Comparison of ENCODE assay signal across 21 mouse cellular contexts in genomic region chr4:102321340-102321739, GRCm38 (mm10).
DNase-seq lines count a peak whose midpoint lies in the region; ATAC-seq and TF ChIP-seq lines count a peak whose summit lies in the region.
"Had no signal": no experiment of that assay in that cellular context is flagged by ENCODE, and none has a peak within 500 bp of the region (broad histone marks: within the 10 kb centered on the region; RNA-seq: fewer than 3 reads in every experiment).

No protein-coding gene starts in this region.

- TF ChIP-seq CTCF in intestine, postnatal 0 days (IDR thresholded peaks at IDR 0.05; ENCODE audit: low read depth): peak; percentile 23; the same call in 1 of the 2 replicates
- TF ChIP-seq CTCF in lung, postnatal 0 days (IDR thresholded peaks at IDR 0.05): peak; percentile 19; the same call in 1 of the 2 replicates
- TF ChIP-seq CTCF in stomach, postnatal 0 days (IDR thresholded peaks at IDR 0.05; ENCODE audit: low read depth): peak; percentile 41; the same call in 1 of the 2 replicates

- no peak for ATAC-seq in CD4-positive, CD25-positive, alpha-beta regulatory T cell, adult 4 months
- ATAC-seq in intestine, postnatal 0 days: no peak
- no peak for ATAC-seq in intestine, embryonic 15.5 days
- no peak for ATAC-seq in lung, postnatal 0 days
- ATAC-seq in stomach, postnatal 0 days (ENCODE audit: low FRiP score, low TSS enrichment): no peak

- no peaks in the 10 kb centered on the region for H3K36me3 ChIP-seq in intestine, postnatal 0 days (ENCODE audit: control insufficient read depth, insufficient read depth)
- H3K36me3 ChIP-seq in intestine, embryonic 15.5 days: no peaks in the 10 kb centered on the region
- H3K36me3 ChIP-seq in lung, postnatal 0 days (ENCODE audit: insufficient read depth, low read length): no peaks in the 10 kb centered on the region
- H3K36me3 ChIP-seq in stomach, postnatal 0 days (ENCODE audit: control insufficient read depth, insufficient read depth, low read length): no peaks in the 10 kb centered on the region
- H3K36me3 ChIP-seq: forebrain, embryonic 10.5 days; G1E; heart, embryonic 12.5 days; hindbrain, embryonic 13.5 days; limb, embryonic 10.5 days had no signal

- 70% methylated on average over 3 of the region's 3 CpGs for WGBS in intestine, postnatal 0 days
- 68% methylated on average over 3 of the region's 3 CpGs for WGBS in intestine, embryonic 15.5 days
- WGBS in lung, postnatal 0 days: 60% methylated on average over 3 of the region's 3 CpGs
- WGBS in stomach, postnatal 0 days: 67% methylated on average over 3 of the region's 3 CpGs

- no peaks in the 10 kb centered on the region for H3K4me1 ChIP-seq in intestine, postnatal 0 days (replicated peaks; ENCODE audit: control insufficient read depth, insufficient read depth, low read length)
- H3K4me1 ChIP-seq in intestine, embryonic 15.5 days (replicated peaks): no peaks in the 10 kb centered on the region
- no peaks in the 10 kb centered on the region for H3K4me1 ChIP-seq in lung, postnatal 0 days (ENCODE audit: insufficient read depth, low read depth, low read length)
- no peaks in the 10 kb centered on the region for H3K4me1 ChIP-seq in stomach, postnatal 0 days (replicated peaks; ENCODE audit: control insufficient read depth, insufficient read depth)
- H3K4me1 ChIP-seq: forebrain, embryonic 10.5 days; hindbrain, embryonic 13.5 days; limb, embryonic 10.5 days had no signal

- H3K9me3 ChIP-seq in intestine, postnatal 0 days (ENCODE audit: control insufficient read depth): no peaks in the 10 kb centered on the region
- no peaks in the 10 kb centered on the region for H3K9me3 ChIP-seq in intestine, embryonic 15.5 days
- no peaks in the 10 kb centered on the region for H3K9me3 ChIP-seq in lung, postnatal 0 days (ENCODE audit: low read length)
- H3K9me3 ChIP-seq in stomach, postnatal 0 days (ENCODE audit: control insufficient read depth, low read length): no peaks in the 10 kb centered on the region
- H3K9me3 ChIP-seq: forebrain, embryonic 10.5 days; heart, embryonic 12.5 days; hindbrain, embryonic 13.5 days; limb, embryonic 10.5 days had no signal

- no peak overlapping the region for H3K27ac ChIP-seq in intestine, postnatal 0 days (ENCODE audit: low read depth, low read length)
- H3K27ac ChIP-seq in intestine, embryonic 15.5 days: no peak overlapping the region
- no peak overlapping the region for H3K27ac ChIP-seq in lung, postnatal 0 days (ENCODE audit: low read length)
- H3K27ac ChIP-seq in stomach, postnatal 0 days (replicated peaks): no peak overlapping the region
- H3K27ac ChIP-seq: forebrain, embryonic 10.5 days; hindbrain, embryonic 13.5 days; limb, embryonic 10.5 days; macrophage had no signal

- no peaks in the 10 kb centered on the region for H3K27me3 ChIP-seq in intestine, postnatal 0 days (replicated peaks; ENCODE audit: control insufficient read depth, insufficient read depth, low read length)
- no peaks in the 10 kb centered on the region for H3K27me3 ChIP-seq in intestine, embryonic 15.5 days (replicated peaks)
- no peaks in the 10 kb centered on the region for H3K27me3 ChIP-seq in lung, postnatal 0 days (replicated peaks; ENCODE audit: insufficient read depth, low read length)
- no peaks in the 10 kb centered on the region for H3K27me3 ChIP-seq in stomach, postnatal 0 days (ENCODE audit: control insufficient read depth, insufficient read depth, low read length)
- H3K27me3 ChIP-seq: heart, embryonic 12.5 days; hindbrain, embryonic 13.5 days had no signal

- H3K4me2 ChIP-seq in intestine, postnatal 0 days (replicated peaks; ENCODE audit: low read depth): no peak overlapping the region
- H3K4me2 ChIP-seq in intestine, embryonic 15.5 days (replicated peaks): no peak overlapping the region
- no peak overlapping the region for H3K4me2 ChIP-seq in lung, postnatal 0 days (replicated peaks; ENCODE audit: low read depth, low read length)
- no peak overlapping the region for H3K4me2 ChIP-seq in stomach, postnatal 0 days (replicated peaks; ENCODE audit: low read depth)
- H3K4me2 ChIP-seq: heart, embryonic 12.5 days; hindbrain, embryonic 13.5 days; midbrain, embryonic 11.5 days had no signal

- H3K4me3 ChIP-seq in intestine, postnatal 0 days (ENCODE audit: low read depth, low read length): no peak overlapping the region
- H3K4me3 ChIP-seq in intestine, embryonic 15.5 days (replicated peaks): no peak overlapping the region
- H3K4me3 ChIP-seq in lung, postnatal 0 days (ENCODE audit: low read depth, low read length): no peak overlapping the region
- H3K4me3 ChIP-seq in stomach, postnatal 0 days (ENCODE audit: low read depth, low read length): no peak overlapping the region
- H3K4me3 ChIP-seq: forebrain, embryonic 10.5 days; heart, embryonic 12.5 days; hindbrain, embryonic 13.5 days; limb, embryonic 10.5 days had no signal

- DNase-seq in CD4-positive, CD25-positive, alpha-beta regulatory T cell, adult 2 months (ENCODE audit: low read depth, low spot score): peak; percentile 2
- DNase-seq in lung, postnatal 0 days (ENCODE audit: low spot score): no peak
- no peak for DNase-seq in lung, postnatal 14 days
- no peak for DNase-seq in stomach, postnatal 0 days (ENCODE audit: low spot score)
- DNase-seq in frontal cortex, postnatal 36 days (ENCODE audit: low spot score in 2 of 2): no peak
- DNase-seq: adrenal gland, adult 2 months; cerebellum, adult 11 months; cerebellum, adult 9-11 months; heart, postnatal 14 days; liver; right cerebral cortex, postnatal 14 days had no signal

- no peak overlapping the region for H3K9ac ChIP-seq in intestine, postnatal 0 days (ENCODE audit: low read depth, low read length)
- no peak overlapping the region for H3K9ac ChIP-seq in intestine, embryonic 15.5 days
- H3K9ac ChIP-seq in lung, postnatal 0 days (replicated peaks; ENCODE audit: low read depth): no peak overlapping the region
- H3K9ac ChIP-seq in stomach, postnatal 0 days (ENCODE audit: low read length): no peak overlapping the region
- H3K9ac ChIP-seq: heart, embryonic 12.5 days; hindbrain, embryonic 13.5 days had no signal

- no peak for TF ChIP-seq EP300 in lung, postnatal 0 days (IDR thresholded peaks at IDR 0.05)
- no peak for TF ChIP-seq EP300 in stomach, postnatal 0 days (optimal IDR thresholded peaks at IDR 0.05)
